Mouse (Mus musculus) midbrain, embryonic 12.5 days (tissue): ENCODE measurements around the gene Plin1. TPM values are rescaled to one million over a fixed set of nuclear protein-coding genes. Genes with fewer than 3 reads are reported as not detected.

Source experiments
- ATAC-seq: fragments of 200-750 bp; cut with Nextera tagmentation; 2 replicates; pipeline ENCODE4 v1.8.0; 2017; ENCODE audit warnings: low read depth, moderate TSS enrichment, moderate library complexity; ENCODE audit not compliant: low FRiP score
- H3K27ac ChIP-seq: fragments of 300-500 bp; sonication (generic); replicated peaks from 2 replicates; pipeline ENCODE4 v1.5.1; 2016; ENCODE audit warnings: mild to moderate bottlenecking
- H3K27me3 ChIP-seq: fragments of 300-500 bp; sonication (generic); 2 replicates; pipeline ENCODE4 v1.6.1; 2016; ENCODE audit warnings: mild to moderate bottlenecking
- H3K36me3 ChIP-seq: fragments of 300-500 bp; sonication (generic); 2 replicates; pipeline ENCODE4 v1.6.1; 2016
- H3K4me1 ChIP-seq: fragments of 300-500 bp; sonication (generic); 2 replicates; pipeline ENCODE4 v1.6.1; 2016
- H3K4me2 ChIP-seq: fragments of 300-500 bp; sonication (generic); replicated peaks from 2 replicates; pipeline ENCODE4 v1.6.1; 2016; ENCODE audit warnings: mild to moderate bottlenecking, moderate library complexity
- H3K4me3 ChIP-seq: fragments of 300-500 bp; sonication (generic); 2 replicates; pipeline ENCODE4 v1.5.1; 2016; ENCODE audit warnings: mild to moderate bottlenecking
- H3K9ac ChIP-seq: fragments of 300-500 bp; sonication (generic); replicated peaks from 2 replicates; pipeline ENCODE4 v1.6.1; 2016; ENCODE audit warnings: mild to moderate bottlenecking, moderate library complexity
- H3K9me3 ChIP-seq: fragments of 300-500 bp; sonication (generic); 2 replicates; pipeline ENCODE4 v1.6.1; 2016; ENCODE audit warnings: mild to moderate bottlenecking
- WGBS: fragments of 180-500 bp; shearing (Covaris S2); methylation state at CpG from one replicate; pipeline ENCODE4 v1.1.7; 2016; 5-methylcytosine and 5-hydroxymethylcytosine counted together
- polyA plus RNA-seq: library from polyadenylated mRNA; unstranded; fragments of >200 nt; fragmentation: Nextera tagmentation; extraction: Ambion mirVana; gene quantifications from 2 replicates; pipeline ENCODE4 v1.2.1, GENCODE M21; 2016

Plin1 gene
- polyA plus RNA-seq, 1 experiment from 2014 or later: not detected

- peaks cover 39% of the 10 kb centered on the region for H3K27me3 ChIP-seq
- H3K9me3 ChIP-seq: no peaks in the 10 kb centered on the region
- no peak for ATAC-seq
- no peak overlapping the region for H3K4me3 ChIP-seq
- no peak overlapping the region for H3K9ac ChIP-seq
- 67% methylated on average over 11 of the region's 11 CpGs for WGBS
- no peaks in the 10 kb centered on the region for H3K36me3 ChIP-seq
- no peak overlapping the region for H3K27ac ChIP-seq
- no peak overlapping the region for H3K4me2 ChIP-seq
- H3K4me1 ChIP-seq: peaks cover 3% of the 10 kb centered on the region; the same call in 1 of the 2 replicates
Observed at GRCm38 (mm10) chr7:79729743-79730370, 2.8 kb downstream of the Plin1 start.

GRCm38 (mm10) chr7:79729169-79729568 is 3.5 kb downstream of the Plin1 start:
- H3K27ac ChIP-seq: no peak overlapping the region
- H3K9me3 ChIP-seq: no peaks in the 10 kb centered on the region
- peaks cover 3% of the 10 kb centered on the region; the same call in 1 of the 2 replicates for H3K4me1 ChIP-seq
- peak; percentile 28; the same call in 1 of the 2 replicates for ATAC-seq
- H3K36me3 ChIP-seq: no peaks in the 10 kb centered on the region
- peaks cover 39% of the 10 kb centered on the region for H3K27me3 ChIP-seq
- H3K4me2 ChIP-seq: no peak overlapping the region
- H3K9ac ChIP-seq: no peak overlapping the region
- WGBS: 5% methylated on average over 8 of the region's 8 CpGs
- H3K4me3 ChIP-seq: no peak overlapping the region

- peaks cover 44% of the 10 kb centered on the region for H3K27me3 ChIP-seq
- WGBS: 25% methylated on average over 6 of the region's 6 CpGs
- peaks cover 3% of the 10 kb centered on the region; the same call in 1 of the 2 replicates for H3K4me1 ChIP-seq
- peak; percentile 21; the same call in 1 of the 2 replicates for ATAC-seq
- no peak overlapping the region for H3K4me2 ChIP-seq
- H3K36me3 ChIP-seq: no peaks in the 10 kb centered on the region
- H3K27ac ChIP-seq: no peak overlapping the region
- no peak overlapping the region for H3K9ac ChIP-seq
- no peak overlapping the region for H3K4me3 ChIP-seq
- H3K9me3 ChIP-seq: no peaks in the 10 kb centered on the region
Observed at GRCm38 (mm10) chr7:79728219-79728618, 4.5 kb downstream of the Plin1 start.

- Histone ChIP-seq H3K27ac (no peak overlapping the region), H3K9me3 (no peaks in the 10 kb centered on the region), H3K27me3 (peaks cover 51% of the 10 kb centered on the region), H3K4me3 (no peak overlapping the region), H3K36me3 (no peaks in the 10 kb centered on the region), H3K4me1 (peaks cover 3% of the 10 kb centered on the region; the same call in 1 of the 2 replicates), H3K4me2 (no peak overlapping the region), H3K9ac (no peak overlapping the region)
- 18% methylated on average over 2 of the region's 2 CpGs for WGBS
- no peak for ATAC-seq
Observed at GRCm38 (mm10) chr7:79727091-79727490, 5.6 kb downstream of the Plin1 start.

GRCm38 (mm10) chr7:79721386-79721977 is 11.2 kb downstream of the Plin1 start:
- no peaks in the 10 kb centered on the region for H3K36me3 ChIP-seq
- peaks cover 7% of the 10 kb centered on the region for H3K4me1 ChIP-seq
- peak overlapping the region; percentile 65; the same call in 1 of the 2 replicates for H3K9ac ChIP-seq
- H3K4me3 ChIP-seq: peak overlapping the region; percentile 62
- no peak overlapping the region for H3K27ac ChIP-seq
- peak overlapping the region; percentile 80 for H3K4me2 ChIP-seq
- WGBS: under 1% methylated on average over 48 of the region's 48 CpGs
- ATAC-seq: peak; percentile 80
- H3K9me3 ChIP-seq: no peaks in the 10 kb centered on the region
- H3K27me3 ChIP-seq: peaks cover 68% of the 10 kb centered on the region

- peak; percentile 94 for ATAC-seq
Observed at GRCm38 (mm10) chr7:79715187-79715981, 17.3 kb downstream of the Plin1 start, which contains the start of gene Kif7. TSS of gene Kif7 (minus strand) at chr7:79715720.

GRCm38 (mm10) chr7:79710831-79711230 is 21.9 kb downstream of the Plin1 start:
- peak overlapping the region; percentile 43; the same call in 1 of the 2 replicates for H3K9ac ChIP-seq
- H3K27me3 ChIP-seq: peaks cover 30% of the 10 kb centered on the region
- H3K4me2 ChIP-seq: peak overlapping the region; percentile 55
- 23% methylated on average over 16 of the region's 17 CpGs for WGBS
- peak overlapping the region; percentile 39 for H3K4me3 ChIP-seq
- H3K36me3 ChIP-seq: peaks cover 18% of the 10 kb centered on the region
- H3K27ac ChIP-seq: no peak overlapping the region
- no peaks in the 10 kb centered on the region for H3K9me3 ChIP-seq
- no peak for ATAC-seq
- peaks cover 22% of the 10 kb centered on the region for H3K4me1 ChIP-seq

More at GRCm38 (mm10) chr7:79715187-79715981, 17.3 kb downstream of the Plin1 start, which contains the start of gene Kif7:
- 1% methylated on average over 54 of the region's 55 CpGs for WGBS
- Histone ChIP-seq H3K4me2 (peak within 1 kb of the TSS; percentile 76), H3K9me3 (no peaks in the 10 kb centered on the region), H3K9ac (peak within 1 kb of the TSS; percentile 63), H3K36me3 (no peaks in the 10 kb centered on the region), H3K27me3 (peaks cover 41% of the 10 kb centered on the region), H3K27ac (peak within 1 kb of the TSS; percentile 65), H3K4me3 (peak within 1 kb of the TSS; percentile 52), H3K4me1 (peaks cover 23% of the 10 kb centered on the region)

- Histone ChIP-seq H3K9ac (peak overlapping the region; percentile 43), H3K4me3 (peak overlapping the region; percentile 39), H3K36me3 (peaks cover 18% of the 10 kb centered on the region), H3K9me3 (no peaks in the 10 kb centered on the region), H3K4me1 (peaks cover 20% of the 10 kb centered on the region), H3K4me2 (peak overlapping the region; percentile 55), H3K27ac (no peak overlapping the region), H3K27me3 (peaks cover 30% of the 10 kb centered on the region)
- 1% methylated on average over 55 of the region's 55 CpGs for WGBS
- ATAC-seq: peak; percentile 89
Observed at GRCm38 (mm10) chr7:79710130-79710607, 22.5 kb downstream of the Plin1 start.

GRCm38 (mm10) chr7:79705210-79705609 is 27.5 kb downstream of the Plin1 start:
- no peak overlapping the region for H3K4me2 ChIP-seq
- no peak overlapping the region for H3K27ac ChIP-seq
- no peak for ATAC-seq
- peaks cover 59% of the 10 kb centered on the region for H3K36me3 ChIP-seq
- H3K9me3 ChIP-seq: no peaks in the 10 kb centered on the region
- no peak overlapping the region for H3K4me3 ChIP-seq
- no peak overlapping the region for H3K9ac ChIP-seq
- 89% methylated on average over 5 of the region's 5 CpGs for WGBS
- H3K27me3 ChIP-seq: 0 out of 2 replicates have a peak, but pooled peaks cover 13% of the 10 kb centered on the region
- H3K4me1 ChIP-seq: peaks cover 5% of the 10 kb centered on the region

GRCm38 (mm10) chr7:79702755-79703154 is 29.9 kb downstream of the Plin1 start:
- no peak for ATAC-seq
- peaks cover 77% of the 10 kb centered on the region for H3K36me3 ChIP-seq

GRCm38 (mm10) chr7:79696495-79696894 is 36.2 kb downstream of the Plin1 start:
- no peaks in the 10 kb centered on the region for H3K27me3 ChIP-seq
- ATAC-seq: no peak
- H3K36me3 ChIP-seq: peaks cover 95% of the 10 kb centered on the region
- 92% methylated on average over 8 of the region's 8 CpGs for WGBS
- no peak overlapping the region for H3K4me2 ChIP-seq
- H3K4me3 ChIP-seq: no peak overlapping the region
- H3K4me1 ChIP-seq: no peaks in the 10 kb centered on the region
- H3K27ac ChIP-seq: no peak overlapping the region
- H3K9ac ChIP-seq: no peak overlapping the region
- no peaks in the 10 kb centered on the region for H3K9me3 ChIP-seq

More at GRCm38 (mm10) chr7:79702755-79703154, 29.9 kb downstream of the Plin1 start:
- Histone ChIP-seq H3K4me2 (no peak overlapping the region), H3K27me3 (no peaks in the 10 kb centered on the region), H3K9me3 (no peaks in the 10 kb centered on the region), H3K4me1 (no peaks in the 10 kb centered on the region), H3K4me3 (no peak overlapping the region), H3K9ac (no peak overlapping the region), H3K27ac (no peak overlapping the region)
- 83% methylated on average over 16 of the region's 16 CpGs for WGBS
